Mouse (Mus musculus) kidney, postnatal 14 days (tissue): ENCODE data around the gene Ctu2.
A peak's percentile ranks its signal among the peaks of the same experiment; 100 is the strongest.

Source experiments
- DNase-seq: peaks from one replicate; pipeline ENCODE4 v3.0.0; 2022; ENCODE audit warnings: mixed read lengths

Ctu2 gene

GRCm38 (mm10) chr8:122451161-122451703 lies 24.7 kb upstream of the Ctu2 start:
- DNase-seq: no peak

DNA sequence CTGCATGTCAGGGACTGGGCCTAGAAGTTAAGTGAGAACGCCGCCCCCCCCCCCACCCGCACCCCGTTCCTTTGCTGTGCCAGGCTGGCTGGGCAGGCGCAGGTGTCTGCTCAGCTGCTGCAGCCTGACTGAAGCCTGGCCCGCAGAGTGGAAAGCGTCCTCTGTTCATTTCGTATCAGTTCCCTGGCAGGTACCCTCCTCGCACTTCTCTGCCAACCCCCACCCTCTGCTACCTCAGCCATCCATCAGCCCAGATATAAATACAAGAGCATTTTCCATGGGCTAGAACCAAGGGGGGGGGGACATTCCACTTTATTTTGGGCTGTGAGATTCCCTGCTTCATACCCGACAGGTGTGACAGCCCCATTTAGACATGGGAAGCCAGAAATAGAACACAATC lies 23.8 kb upstream of the Ctu2 start:
- DNase-seq: no peak

DNA sequence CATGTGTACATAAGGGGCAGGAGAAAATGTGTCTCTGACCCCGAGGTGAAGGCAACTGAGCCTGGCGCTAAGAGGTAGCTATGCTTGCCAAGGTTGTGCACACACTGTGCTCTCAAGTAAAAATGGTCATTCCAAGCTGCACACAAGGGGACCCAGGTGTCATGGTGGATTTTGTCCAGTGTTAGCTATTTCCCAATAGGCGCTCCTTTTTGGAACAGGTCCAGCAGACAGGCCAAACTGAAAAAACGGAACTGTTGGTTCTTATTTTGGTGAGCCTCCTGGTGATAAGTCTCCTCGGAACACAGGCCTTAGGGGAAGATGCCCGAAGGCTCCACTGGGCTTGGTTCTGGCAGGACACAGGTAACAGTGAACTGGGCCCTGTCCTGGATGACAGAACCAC lies 21.5 kb upstream of the Ctu2 start:
- no peak for DNase-seq

- DNase-seq: no peak
These were observed 18.8 kb upstream of the Ctu2 start for GRCm38 (mm10) chr8:122457171-122457570.

DNA sequence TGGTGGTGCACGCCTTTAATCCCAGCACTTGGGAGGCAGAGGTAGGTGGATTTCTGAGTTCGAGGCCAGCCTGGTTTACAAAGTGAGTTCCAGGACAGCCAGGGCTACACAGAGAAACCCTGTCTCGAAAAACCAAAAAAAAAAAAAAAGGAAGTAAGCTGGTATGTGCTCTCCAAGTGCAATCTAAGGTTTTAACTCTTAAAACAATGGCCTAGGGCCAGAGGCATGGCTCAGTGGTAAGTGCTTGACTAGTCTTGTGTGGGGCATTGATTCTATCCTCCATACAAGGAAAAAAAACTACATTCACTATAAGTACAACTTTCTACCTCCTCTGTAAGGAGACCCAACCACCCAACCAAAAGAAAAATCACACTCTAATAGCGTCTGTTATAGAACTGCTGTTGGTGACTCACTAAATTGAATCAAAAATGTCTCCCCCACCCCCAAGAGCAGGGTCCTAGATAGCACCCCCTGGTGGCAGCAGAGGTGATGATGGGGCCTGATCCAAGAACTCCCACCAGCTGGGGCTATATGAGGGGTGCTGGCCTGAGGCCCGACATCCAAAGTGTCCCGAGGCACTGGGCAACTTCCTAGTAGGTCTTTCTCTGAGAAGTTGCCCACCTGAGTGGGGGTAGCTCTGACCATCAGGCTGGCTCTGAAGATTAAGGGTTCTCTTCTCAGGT lies 16.6 kb upstream of the Ctu2 start:
- no peak for DNase-seq

DNA sequence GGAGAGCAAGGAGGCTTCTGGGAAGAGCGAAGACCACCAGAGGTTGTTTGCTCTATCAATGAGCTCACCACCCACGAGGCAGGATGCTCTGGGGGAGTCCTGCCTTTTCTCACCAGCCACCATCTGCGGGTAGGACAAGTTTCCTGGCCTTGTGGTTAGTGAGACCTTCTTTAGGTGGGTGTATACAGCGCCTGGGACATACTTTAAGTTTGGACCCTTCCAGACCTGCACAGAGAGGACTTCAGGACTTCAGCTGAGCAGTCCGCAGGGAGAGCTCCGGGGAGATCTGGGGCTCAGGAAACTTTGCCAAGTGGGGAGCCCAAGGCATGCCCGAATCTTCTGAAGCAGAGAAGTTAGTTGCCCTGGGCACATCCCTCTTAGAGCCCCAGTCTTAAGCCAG lies 16.0 kb upstream of the Ctu2 start:
- no peak for DNase-seq

GRCm38 (mm10) chr8:122460524-122461472 lies 15.1 kb upstream of the Ctu2 start, which contains the start of gene Snai3:
Snai3 (minus strand) TSS chr8:122460733.
- peak; percentile 87 for DNase-seq

DNA sequence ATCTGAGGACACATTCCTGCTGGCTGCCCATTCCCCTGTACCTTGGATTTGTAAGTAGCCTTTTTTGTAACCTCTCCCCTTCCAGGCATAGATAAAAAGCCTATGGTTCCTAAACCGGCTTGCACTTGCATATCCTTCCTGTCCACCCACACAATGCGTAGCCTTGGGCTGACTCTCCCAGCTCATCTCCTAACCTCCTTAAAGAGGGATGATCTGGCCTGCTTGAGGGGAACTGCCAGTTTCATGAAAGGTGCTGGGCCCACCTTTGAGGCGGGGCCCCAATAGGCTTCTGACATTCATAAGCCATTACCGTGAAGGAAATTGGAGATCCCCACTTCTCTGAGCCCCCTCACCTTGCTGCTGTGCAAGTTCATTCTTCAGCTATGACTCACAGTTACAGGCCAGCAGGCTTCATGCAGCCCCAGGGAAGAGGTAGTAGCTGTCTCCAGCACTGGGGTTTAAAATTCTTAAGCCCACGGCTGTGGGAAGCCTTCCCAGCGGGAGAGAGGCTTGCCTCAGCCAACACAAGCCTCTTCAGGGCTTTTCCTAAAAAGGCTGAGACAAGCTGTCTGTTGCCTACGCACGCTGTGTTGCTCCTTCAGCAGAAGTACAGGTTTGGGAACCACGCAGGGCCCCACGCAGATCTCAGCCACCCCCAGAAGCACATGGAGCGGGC lies 14.3 kb upstream of the Ctu2 start:
- no peak for DNase-seq

DNA sequence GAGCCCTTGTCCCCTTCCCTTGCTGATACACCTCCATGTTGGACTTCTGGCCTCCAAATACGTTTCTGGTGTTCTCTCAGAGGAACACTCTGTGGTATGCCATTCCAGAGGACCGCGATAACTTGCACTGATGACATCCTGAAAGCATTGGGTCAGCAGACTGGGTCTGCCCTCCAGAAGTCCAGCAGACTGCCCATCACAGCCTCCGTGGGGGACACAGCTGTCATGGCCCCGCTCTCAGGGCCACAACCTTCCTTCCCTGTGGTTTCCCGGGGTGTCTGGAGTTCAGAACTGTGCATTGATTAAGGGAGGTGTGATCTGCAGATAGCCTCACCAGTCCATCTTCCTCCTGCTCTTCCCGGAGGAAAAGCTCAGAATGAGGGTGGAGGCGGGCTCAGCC lies 13.4 kb upstream of the Ctu2 start:
- DNase-seq: no peak

DNA sequence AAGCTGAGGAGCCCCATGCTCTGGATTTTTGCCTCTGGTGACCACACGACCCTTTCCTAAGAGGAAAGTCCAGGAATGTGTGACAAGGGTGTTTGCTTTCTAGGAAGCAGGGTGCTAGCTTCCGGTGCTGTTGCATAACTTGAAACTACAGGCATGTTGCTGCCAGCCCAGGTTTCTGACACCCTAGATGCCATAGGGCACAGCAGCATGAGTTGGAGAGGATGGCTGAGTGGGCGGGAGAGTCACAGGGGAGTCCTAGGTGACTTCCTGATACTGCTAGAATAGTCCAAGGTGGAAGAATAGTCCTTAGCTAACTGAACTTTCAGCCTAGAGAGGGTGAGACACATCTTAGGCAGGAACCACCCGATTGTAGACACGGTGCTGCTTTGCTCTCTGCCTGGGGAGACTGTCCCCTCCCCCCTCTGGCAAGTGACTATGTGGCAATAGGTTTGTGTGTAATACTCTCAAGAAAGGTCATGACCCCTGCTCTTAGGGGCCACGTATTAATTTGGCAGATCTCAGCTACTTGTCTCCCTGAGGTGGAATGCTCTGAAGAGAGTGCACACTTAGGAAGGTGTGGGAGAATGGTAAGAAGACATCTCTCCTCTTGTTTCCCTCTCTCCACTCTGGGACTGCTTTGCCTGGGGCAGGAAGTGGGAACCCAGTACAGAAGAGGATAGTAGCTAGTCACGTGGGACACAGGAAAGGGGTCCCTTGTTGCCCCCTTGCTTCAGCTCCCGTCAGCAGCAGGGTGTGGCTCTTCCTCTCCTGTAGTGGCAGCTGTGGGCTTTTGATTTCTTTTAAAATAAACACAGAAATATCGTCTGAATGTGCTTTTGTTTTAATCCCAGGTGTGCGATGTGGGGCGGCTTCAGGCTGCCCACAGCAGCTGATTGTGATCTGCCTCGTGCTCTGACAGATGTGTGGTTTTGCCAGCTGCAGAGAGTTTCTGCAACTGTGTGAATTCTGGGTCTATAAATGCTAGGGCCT lies 12.0 kb upstream of the Ctu2 start:
- DNase-seq: no peak

- DNase-seq: no peak
These were observed 11.0 kb upstream of the Ctu2 start for GRCm38 (mm10) chr8:122464985-122465384.

- no peak for DNase-seq
These were observed 8.1 kb upstream of the Ctu2 start for GRCm38 (mm10) chr8:122467816-122468215.

GRCm38 (mm10) chr8:122469407-122469806 lies 6.5 kb upstream of the Ctu2 start:
- DNase-seq: no peak

DNA sequence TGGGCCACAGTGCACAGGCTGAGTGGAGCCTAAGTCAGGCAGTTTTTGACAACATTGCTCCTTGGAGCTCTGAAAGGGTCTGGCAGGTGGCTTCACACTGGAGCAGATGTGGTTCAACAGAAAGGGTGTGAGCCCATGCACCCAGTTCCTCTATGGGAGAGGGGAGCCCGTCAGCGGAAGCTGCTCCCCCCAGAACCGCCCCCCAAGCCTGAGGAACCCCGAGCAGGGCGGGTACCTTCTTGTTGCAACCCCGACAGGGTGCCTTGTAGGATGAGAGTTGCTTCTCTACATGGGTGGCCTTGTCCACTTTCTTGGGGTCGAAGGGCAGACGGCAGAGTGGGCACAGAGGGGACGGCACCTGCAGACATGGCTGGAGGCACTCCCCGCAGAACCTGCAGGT lies 6.0 kb upstream of the Ctu2 start:
- DNase-seq: no peak

- DNase-seq: no peak
These were observed 5.3 kb upstream of the Ctu2 start for GRCm38 (mm10) chr8:122470691-122471090.

DNA sequence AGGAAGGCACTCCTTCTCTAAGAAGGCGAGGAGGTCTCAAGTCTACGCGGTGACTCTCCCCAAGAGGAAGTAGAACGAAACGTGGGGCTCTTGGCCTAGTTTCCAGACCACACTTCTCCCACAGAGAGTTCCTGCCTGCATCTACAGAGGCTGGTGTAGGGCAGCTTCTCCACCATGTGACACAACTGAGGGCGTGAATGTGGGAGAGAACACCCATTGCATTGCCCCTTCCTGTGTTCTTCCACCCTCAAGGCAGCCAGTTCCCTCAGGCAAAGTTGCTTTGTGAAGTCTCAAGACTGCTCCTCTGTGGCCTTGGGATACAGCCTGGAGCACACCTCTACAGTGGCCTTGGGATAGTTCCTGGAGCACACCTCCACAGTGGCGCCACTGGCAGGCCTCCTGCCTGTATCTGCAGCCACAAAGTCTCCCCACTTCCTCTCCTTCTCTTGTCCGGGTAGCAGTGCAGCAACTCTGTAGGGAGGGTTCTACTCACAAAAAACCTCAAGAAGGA lies 2.0 kb upstream of the Ctu2 start:
- DNase-seq: no peak

DNA sequence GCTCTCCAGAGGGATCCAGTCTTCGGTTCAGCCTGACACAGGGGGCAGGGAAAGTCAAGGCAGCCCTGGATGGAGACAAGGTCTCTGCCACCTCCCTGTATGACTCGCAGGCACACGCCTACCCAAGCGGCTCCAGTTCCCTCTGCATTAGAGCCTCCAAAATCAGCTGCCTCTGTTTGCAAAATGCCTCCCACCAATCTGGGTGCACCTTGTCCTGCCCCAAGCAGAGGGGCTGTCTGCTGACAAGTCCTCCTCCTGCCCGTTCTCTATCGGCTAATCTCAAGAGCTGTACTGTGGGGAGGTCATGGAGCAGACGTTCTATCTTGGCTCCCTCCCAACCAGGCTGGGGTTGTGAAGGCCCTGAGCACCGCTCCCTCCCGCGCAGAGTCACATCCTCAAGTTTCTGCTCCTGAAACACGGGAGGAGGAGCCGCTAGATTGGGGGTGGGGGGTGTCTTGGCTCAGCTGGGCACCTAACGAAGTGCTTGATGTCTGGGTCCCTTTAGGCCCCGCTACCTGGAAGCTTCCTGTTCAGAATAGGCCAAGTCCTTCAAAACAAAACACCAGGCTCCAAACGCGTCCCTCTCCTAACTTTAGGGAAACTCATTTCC lies 887 bp upstream of the Ctu2 start:
- DNase-seq: peak; percentile 70

DNA sequence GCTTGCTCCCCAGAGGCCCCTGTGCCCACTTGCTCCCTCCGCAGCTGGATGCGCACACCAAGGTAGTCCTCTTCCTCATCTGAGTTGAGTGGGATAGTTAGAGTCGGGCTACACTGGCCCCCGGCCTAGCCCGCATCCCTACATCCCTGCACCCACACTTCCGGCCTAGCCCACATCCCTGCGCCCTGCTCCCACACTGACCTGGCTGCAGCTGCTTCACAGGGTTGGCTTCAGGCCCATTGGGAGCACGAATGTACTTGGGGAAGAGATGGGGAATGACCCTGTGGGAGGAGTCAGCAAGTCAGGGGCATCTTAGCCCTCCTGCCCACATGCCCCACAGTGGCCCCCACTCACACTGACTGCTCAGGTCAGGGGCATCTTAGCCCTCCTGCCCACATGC lies 6.5 kb downstream of the Ctu2 start:
- DNase-seq: no peak

- DNase-seq: no peak
These were observed 7.9 kb downstream of the Ctu2 start for GRCm38 (mm10) chr8:122483877-122484276.

- DNase-seq: no peak
These were observed 8.9 kb downstream of the Ctu2 start for GRCm38 (mm10) chr8:122484831-122485230.

- DNase-seq: no peak
These were observed 12.4 kb downstream of the Ctu2 start for GRCm38 (mm10) chr8:122488387-122488786.
